Mouse (Mus musculus) adipocyte (in vitro differentiated cells): Measurements from ENCODE around the gene Asprv1.

Experiments
- DNase-seq: peaks from one replicate; pipeline ENCODE4 v3.0.0-alpha.2; 2016; ENCODE audit warnings: low spot score

The Asprv1 gene

DNA sequence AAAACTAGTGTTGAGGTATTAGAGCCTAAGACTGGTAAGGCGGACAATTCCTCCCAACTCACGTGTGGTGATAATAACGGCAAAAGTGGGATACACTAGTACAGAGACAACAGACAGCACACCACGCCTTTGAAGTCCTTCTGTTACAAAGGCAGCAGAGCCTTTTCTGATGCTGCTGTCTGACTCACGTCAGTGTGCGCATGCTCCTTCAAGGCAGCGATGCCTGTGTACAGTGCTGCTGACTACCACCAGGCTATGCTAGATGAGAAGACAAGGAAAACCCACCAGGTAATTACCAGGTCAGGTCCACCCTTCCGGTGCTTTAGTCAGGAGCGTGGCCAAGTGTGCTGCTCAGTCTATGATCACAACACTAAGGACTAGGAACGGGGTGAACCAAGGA lies 39.1 kb downstream of the Asprv1 start:
- no peak for DNase-seq

GRCm38 (mm10) chr6:86668580-86669239 lies 40.7 kb downstream of the Asprv1 start, which contains the start of gene Mxd1:
TSS of gene Mxd1 (minus strand) at chr6:86669161.
- peak; percentile 25 for DNase-seq

DNA sequence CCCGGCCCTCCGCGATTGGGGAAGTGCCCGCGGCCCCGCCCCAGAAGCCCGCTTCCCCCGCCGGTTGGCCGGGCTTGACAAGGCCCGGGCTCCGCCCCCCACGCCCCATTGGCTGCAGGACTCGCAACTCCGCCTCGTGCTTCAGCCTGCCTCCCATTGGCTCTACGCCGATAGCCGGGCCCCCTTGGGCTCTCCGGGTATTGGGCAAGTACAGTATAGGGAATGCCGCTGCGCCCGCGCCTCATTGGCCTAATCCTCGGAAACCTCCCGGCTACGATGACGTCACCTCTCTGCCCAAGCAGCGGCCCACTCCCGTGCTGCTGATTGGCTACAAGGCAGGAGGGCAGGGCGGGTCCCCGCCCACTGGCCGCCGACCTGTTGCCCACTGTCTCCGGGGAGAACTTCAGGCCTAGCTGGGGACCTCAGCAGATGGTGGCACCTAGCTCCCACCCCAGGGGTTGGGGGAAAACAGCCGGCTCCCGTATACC lies 41.3 kb downstream of the Asprv1 start:
- DNase-seq, result peak; percentile 100

- peak; percentile 94 for DNase-seq
Observed at GRCm38 (mm10) chr6:86670873-86671272, 42.9 kb downstream of the Asprv1 start.

DNA sequence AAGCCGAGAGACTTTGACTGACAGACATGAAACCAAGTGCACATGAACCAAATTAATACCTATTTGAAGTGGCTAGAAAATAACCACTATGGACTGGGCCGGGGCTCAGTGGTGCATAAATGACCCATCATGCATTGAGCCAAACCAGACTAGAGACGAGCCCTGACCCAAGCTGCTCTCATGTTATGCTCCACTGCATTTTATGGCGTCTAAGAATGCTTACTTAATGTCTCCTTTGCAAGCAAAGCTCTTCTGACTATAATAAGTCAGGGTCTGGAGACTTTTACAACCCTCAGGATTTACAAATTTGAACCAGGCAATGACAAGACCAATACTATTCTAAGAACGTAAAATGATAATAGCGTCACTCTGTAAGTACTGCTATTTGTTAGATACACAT lies 50.4 kb downstream of the Asprv1 start:
- DNase-seq, result no peak
